Mouse (Mus musculus) intestine, embryonic 16.5 days (tissue): ENCODE results near the gene Emp2. TPM values are rescaled to one million over a fixed set of nuclear protein-coding genes. Genes with fewer than 3 reads are reported as not detected.
A peak's percentile ranks its signal among the peaks of the same experiment; 100 is the strongest.

Experiments
- ATAC-seq: fragments of 200-750 bp; cut with Nextera tagmentation; 2 replicates; pipeline ENCODE4 v1.8.0; 2017; ENCODE audit warnings: moderate TSS enrichment, moderate library complexity
- H3K27ac ChIP-seq: fragments of 300-500 bp; sonication (generic); 2 replicates; pipeline ENCODE4 v1.5.1; 2014; ENCODE audit warnings: mild to moderate bottlenecking, low read length
- H3K27me3 ChIP-seq: fragments of 300-500 bp; sonication (generic); replicated peaks from 2 replicates; pipeline ENCODE4 v1.6.1; 2014; ENCODE audit warnings: low read length, control low read depth, mixed read lengths; ENCODE audit not compliant: control insufficient read depth, insufficient read depth
- H3K36me3 ChIP-seq: fragments of 300-500 bp; sonication (generic); 2 replicates; pipeline ENCODE4 v1.6.1; 2014; ENCODE audit warnings: low read length, control low read depth; ENCODE audit not compliant: control insufficient read depth, insufficient read depth
- H3K4me1 ChIP-seq: fragments of 300-500 bp; sonication (generic); 2 replicates; pipeline ENCODE4 v1.6.1; 2014; ENCODE audit warnings: low read length, control low read depth, mixed read lengths; ENCODE audit not compliant: control insufficient read depth, insufficient read depth
- H3K4me2 ChIP-seq: fragments of 300-500 bp; sonication (generic); 2 replicates; pipeline ENCODE4 v1.6.1; 2014; ENCODE audit warnings: low read depth, low read length, control low read depth
- H3K4me3 ChIP-seq: fragments of 300-500 bp; sonication (generic); 2 replicates; pipeline ENCODE4 v1.5.1; 2014; ENCODE audit warnings: mild to moderate bottlenecking, low read length
- H3K9ac ChIP-seq: fragments of 300-500 bp; sonication (generic); 2 replicates; pipeline ENCODE4 v1.6.1; 2014; ENCODE audit warnings: low read depth, low read length
- H3K9me3 ChIP-seq: fragments of 300-500 bp; sonication (generic); 2 replicates; pipeline ENCODE4 v1.6.1; 2016; ENCODE audit warnings: low read length, control low read depth; ENCODE audit not compliant: control insufficient read depth
- WGBS: fragments of 180-500 bp; shearing (Covaris S2); extraction: QIAGEN DNeasy Blood & Tissue Kit; methylation state at CpG from one replicate; pipeline ENCODE4 v1.1.7; 2014; 5-methylcytosine and 5-hydroxymethylcytosine counted together
- polyA plus RNA-seq: library from polyadenylated mRNA; unstranded; fragments of >200 nt; fragmentation: Nextera tagmentation; extraction: Ambion mirVana; gene quantifications from 2 replicates; pipeline ENCODE4 v1.2.1, GENCODE M21; 2015

Gene Emp2
- polyA plus RNA-seq, 1 experiment from 2014 or later = 19.3 TPM

GRCm38 (mm10) chr16:10306101-10306500 lies 7.7 kb downstream of the Emp2 start:
- no peaks in the 10 kb centered on the region for H3K9me3 ChIP-seq
- no peaks in the 10 kb centered on the region for H3K36me3 ChIP-seq
- H3K27ac ChIP-seq = no peak overlapping the region
- no peaks in the 10 kb centered on the region for H3K27me3 ChIP-seq
- 73% methylated on average over 3 of the region's 3 CpGs for WGBS
- no peaks in the 10 kb centered on the region; the same call in 1 of the 2 replicates for H3K4me1 ChIP-seq
- H3K9ac ChIP-seq = no peak overlapping the region
- H3K4me3 ChIP-seq = no peak overlapping the region
- no peak overlapping the region for H3K4me2 ChIP-seq
- ATAC-seq = no peak

- H3K4me3 ChIP-seq = no peak overlapping the region
- no peak overlapping the region for H3K9ac ChIP-seq
- no peak; the same call in 1 of the 2 replicates for ATAC-seq
- H3K4me1 ChIP-seq = no peaks in the 10 kb centered on the region
- H3K4me2 ChIP-seq = no peak overlapping the region
- H3K36me3 ChIP-seq = no peaks in the 10 kb centered on the region
- no peaks in the 10 kb centered on the region for H3K9me3 ChIP-seq
- H3K27ac ChIP-seq = no peak overlapping the region
- H3K27me3 ChIP-seq = no peaks in the 10 kb centered on the region
- WGBS = 48% methylated on average over 3 of the region's 3 CpGs
These were observed 12.4 kb downstream of the Emp2 start for GRCm38 (mm10) chr16:10301337-10301736.

GRCm38 (mm10) chr16:10300231-10301186 lies 13.3 kb downstream of the Emp2 start:
- no peak overlapping the region for H3K9ac ChIP-seq
- no peak for ATAC-seq
- H3K4me1 ChIP-seq = no peaks in the 10 kb centered on the region
- no peaks in the 10 kb centered on the region for H3K27me3 ChIP-seq
- no peaks in the 10 kb centered on the region for H3K9me3 ChIP-seq
- H3K36me3 ChIP-seq = no peaks in the 10 kb centered on the region
- no peak overlapping the region for H3K4me3 ChIP-seq
- 50% methylated on average over 3 of the region's 3 CpGs for WGBS
- no peak overlapping the region for H3K4me2 ChIP-seq
- no peak overlapping the region for H3K27ac ChIP-seq

GRCm38 (mm10) chr16:10299637-10300036 lies 14.1 kb downstream of the Emp2 start:
- Histone ChIP-seq H3K4me1 (no peaks in the 10 kb centered on the region), H3K27me3 (no peaks in the 10 kb centered on the region), H3K36me3 (no peaks in the 10 kb centered on the region), H3K27ac (no peak overlapping the region), H3K9ac (no peak overlapping the region), H3K4me3 (no peak overlapping the region), H3K9me3 (no peaks in the 10 kb centered on the region), H3K4me2 (peak overlapping the region; percentile 17; the same call in 1 of the 2 replicates)
- peak; percentile 85 for ATAC-seq
- WGBS = 18% methylated on average over 8 of the region's 8 CpGs

- Histone ChIP-seq H3K4me3 (no peak overlapping the region), H3K9me3 (no peaks in the 10 kb centered on the region), H3K9ac (no peak overlapping the region), H3K27me3 (no peaks in the 10 kb centered on the region), H3K4me2 (no peak overlapping the region), H3K36me3 (no peaks in the 10 kb centered on the region), H3K4me1 (no peaks in the 10 kb centered on the region), H3K27ac (no peak overlapping the region)
- 91% methylated on average over 10 of the region's 10 CpGs for WGBS
- no peak for ATAC-seq
These were observed 15.8 kb downstream of the Emp2 start for GRCm38 (mm10) chr16:10297696-10298644.

- Histone ChIP-seq H3K27ac (no peak overlapping the region), H3K4me2 (no peak overlapping the region), H3K36me3 (no peaks in the 10 kb centered on the region), H3K4me1 (no peaks in the 10 kb centered on the region), H3K9me3 (no peaks in the 10 kb centered on the region), H3K4me3 (no peak overlapping the region), H3K27me3 (no peaks in the 10 kb centered on the region), H3K9ac (no peak overlapping the region)
- no peak for ATAC-seq
- WGBS = 87% methylated on average over 6 of the region's 6 CpGs
These were observed 25.7 kb downstream of the Emp2 start for GRCm38 (mm10) chr16:10288115-10288514.

- no peak overlapping the region for H3K27ac ChIP-seq
- no peaks in the 10 kb centered on the region for H3K9me3 ChIP-seq
- WGBS = 68% methylated on average over 9 of the region's 9 CpGs
- no peak overlapping the region for H3K4me3 ChIP-seq
- H3K27me3 ChIP-seq = no peaks in the 10 kb centered on the region
- no peak overlapping the region for H3K4me2 ChIP-seq
- no peak for ATAC-seq
- H3K9ac ChIP-seq = no peak overlapping the region
- H3K4me1 ChIP-seq = no peaks in the 10 kb centered on the region
- H3K36me3 ChIP-seq = no peaks in the 10 kb centered on the region
These were observed 27.1 kb downstream of the Emp2 start for GRCm38 (mm10) chr16:10286513-10287268.

- no peak for ATAC-seq
- no peaks in the 10 kb centered on the region for H3K36me3 ChIP-seq
- no peaks in the 10 kb centered on the region for H3K4me1 ChIP-seq
- H3K27me3 ChIP-seq = no peaks in the 10 kb centered on the region
- WGBS = 82% methylated on average over 3 of the region's 3 CpGs
- no peak overlapping the region for H3K4me3 ChIP-seq
- H3K4me2 ChIP-seq = no peak overlapping the region
- H3K27ac ChIP-seq = no peak overlapping the region
- no peaks in the 10 kb centered on the region for H3K9me3 ChIP-seq
- H3K9ac ChIP-seq = no peak overlapping the region
These were observed 31.9 kb downstream of the Emp2 start for GRCm38 (mm10) chr16:10281890-10282289.
